Mouse (Mus musculus) CD4-positive, CD25-positive, alpha-beta regulatory T cell, adult 4 months (primary cell): ENCODE data around the gene Iqcf1. TPM values are rescaled to one million over a fixed set of nuclear protein-coding genes. Genes with fewer than 3 reads are reported as not detected.
"Not testable (repeated sequence)": the region's sequence is repeated elsewhere in the genome, so short reads cannot be mapped to it uniquely, and the experiment has no call there.

ENCODE experiments used
- ATAC-seq: one replicate; pipeline ENCODE4 v1.8.0; 2017
- polyA plus RNA-seq, 2 experiments: library from polyadenylated mRNA; unstranded; fragments of 100-300 nt; shearing (Covaris generic); gene quantifications; one replicate each; pipeline ENCODE4 v1.2.1; 2017

The Iqcf1 gene
- polyA plus RNA-seq, 2 experiments from 2014 or later = not detected

DNA sequence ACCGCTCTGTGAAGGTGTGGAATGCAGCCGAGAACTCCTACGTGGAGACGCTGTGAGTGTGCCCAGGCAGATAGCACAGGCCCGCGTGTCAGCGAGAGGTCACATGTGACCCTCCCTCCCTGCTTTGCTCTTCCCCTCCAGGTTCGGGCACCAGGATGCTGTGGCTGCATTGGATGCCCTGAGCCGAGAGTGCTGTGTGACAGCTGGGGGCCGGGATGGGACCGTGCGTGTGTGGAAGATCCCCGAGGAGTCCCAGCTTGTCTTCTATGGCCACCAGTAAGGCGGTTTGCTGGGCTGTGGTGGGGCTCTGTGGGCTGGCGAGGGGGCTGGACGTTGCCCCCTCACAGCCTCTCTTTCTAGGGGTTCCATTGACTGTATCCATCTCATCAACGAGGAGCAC lies 16.2 kb upstream of the Iqcf1 start:
- no peak for ATAC-seq

DNA sequence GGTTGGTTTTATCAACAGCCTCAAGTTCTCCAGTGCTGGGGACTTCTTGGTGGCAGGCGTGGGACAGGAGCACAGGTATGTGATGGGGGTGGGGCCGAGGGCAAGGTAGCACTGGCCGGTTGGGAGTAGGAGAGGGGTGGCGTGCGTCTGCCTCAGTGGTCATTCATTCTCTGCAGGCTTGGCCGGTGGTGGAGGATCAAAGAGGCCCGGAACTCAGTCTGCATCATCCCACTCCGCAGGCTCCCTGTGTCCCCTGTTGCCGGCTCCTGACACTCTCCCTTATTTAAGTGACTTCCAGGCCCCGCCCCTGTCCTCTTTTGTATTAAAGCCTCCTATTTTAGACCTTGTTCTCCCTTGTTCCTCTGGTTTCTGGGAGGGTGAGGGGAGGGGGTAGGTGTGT lies 14.7 kb upstream of the Iqcf1 start:
- ATAC-seq = no peak

DNA sequence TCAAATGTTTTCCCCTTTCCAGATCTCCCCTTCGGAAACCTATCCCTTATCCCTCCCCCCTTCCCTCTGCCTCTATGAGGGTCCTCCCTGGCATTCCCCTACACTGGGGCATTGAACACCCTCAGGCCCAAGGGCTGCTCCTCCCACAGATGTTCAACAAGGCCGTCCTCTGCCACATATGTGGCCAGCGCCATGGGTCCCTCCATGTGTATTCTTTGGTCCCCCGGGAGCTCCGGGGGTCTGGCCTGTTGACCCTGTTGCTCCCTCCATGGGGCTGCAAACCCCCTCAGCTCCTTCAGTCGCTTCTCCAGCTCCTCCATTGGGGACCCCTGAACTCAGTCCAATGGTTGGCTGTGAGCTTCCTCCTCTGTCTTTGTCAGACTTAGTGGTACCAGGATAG lies 12.2 kb upstream of the Iqcf1 start:
- ATAC-seq = not testable (repeated sequence)

DNA sequence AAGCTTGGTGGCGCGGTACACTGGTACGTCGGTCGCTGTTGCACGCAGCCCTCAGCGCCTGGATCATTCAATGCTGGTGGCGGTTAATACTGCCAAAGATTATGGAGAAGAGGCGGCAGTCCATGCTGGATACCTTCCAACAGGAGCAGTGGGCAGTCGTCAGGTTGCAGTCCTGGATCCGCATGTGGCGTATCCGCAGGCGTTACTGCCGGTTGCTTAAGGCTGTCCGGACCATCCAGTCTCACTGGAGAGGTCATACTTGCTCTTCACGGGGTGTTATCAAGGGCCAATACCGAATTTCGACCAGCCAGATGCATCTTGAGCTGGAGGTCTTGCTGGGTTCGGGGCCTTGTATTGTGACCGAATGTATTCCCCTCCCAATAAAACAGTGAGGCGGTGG lies 2.1 kb downstream of the Iqcf1 start:
- no peak for ATAC-seq

DNA sequence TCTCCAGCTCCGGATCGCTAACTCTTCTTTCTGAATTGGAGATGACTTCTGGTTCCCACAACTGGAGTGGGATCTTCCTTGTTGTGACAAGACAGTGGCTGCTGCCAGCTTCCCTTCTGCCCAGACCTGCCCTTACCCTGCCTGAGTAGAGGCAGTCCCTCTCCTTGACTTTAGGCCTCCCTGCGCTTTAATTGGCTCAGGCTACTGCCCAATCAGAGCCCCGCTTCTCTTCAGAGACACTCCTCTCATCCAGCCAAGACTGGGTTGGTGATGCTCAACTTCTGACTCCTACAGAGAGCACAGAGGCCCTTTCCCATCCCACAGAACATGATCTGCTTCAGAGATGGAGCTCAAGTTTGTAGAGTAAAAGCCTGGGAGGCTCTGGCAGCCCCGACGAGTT lies 4.5 kb downstream of the Iqcf1 start:
- ATAC-seq = no peak

DNA sequence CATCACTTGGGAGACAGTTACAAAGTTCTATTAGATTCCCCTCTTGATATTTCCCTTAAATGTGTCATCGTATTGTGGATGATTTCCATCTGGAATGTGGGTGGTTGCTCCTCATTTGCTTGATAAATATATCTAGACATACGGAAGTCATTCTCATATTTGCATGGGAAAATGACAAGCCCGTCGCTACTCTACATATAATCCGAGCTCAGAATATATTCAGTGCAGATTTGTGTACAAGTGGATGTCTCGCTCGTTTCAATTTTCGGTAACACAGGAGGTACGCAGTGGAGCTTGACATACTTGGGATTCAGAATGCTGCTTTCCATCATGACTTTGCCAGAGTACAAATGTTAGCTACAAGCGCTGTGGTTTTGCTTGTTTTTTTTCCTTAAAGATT lies 9.6 kb downstream of the Iqcf1 start:
- no peak for ATAC-seq

DNA sequence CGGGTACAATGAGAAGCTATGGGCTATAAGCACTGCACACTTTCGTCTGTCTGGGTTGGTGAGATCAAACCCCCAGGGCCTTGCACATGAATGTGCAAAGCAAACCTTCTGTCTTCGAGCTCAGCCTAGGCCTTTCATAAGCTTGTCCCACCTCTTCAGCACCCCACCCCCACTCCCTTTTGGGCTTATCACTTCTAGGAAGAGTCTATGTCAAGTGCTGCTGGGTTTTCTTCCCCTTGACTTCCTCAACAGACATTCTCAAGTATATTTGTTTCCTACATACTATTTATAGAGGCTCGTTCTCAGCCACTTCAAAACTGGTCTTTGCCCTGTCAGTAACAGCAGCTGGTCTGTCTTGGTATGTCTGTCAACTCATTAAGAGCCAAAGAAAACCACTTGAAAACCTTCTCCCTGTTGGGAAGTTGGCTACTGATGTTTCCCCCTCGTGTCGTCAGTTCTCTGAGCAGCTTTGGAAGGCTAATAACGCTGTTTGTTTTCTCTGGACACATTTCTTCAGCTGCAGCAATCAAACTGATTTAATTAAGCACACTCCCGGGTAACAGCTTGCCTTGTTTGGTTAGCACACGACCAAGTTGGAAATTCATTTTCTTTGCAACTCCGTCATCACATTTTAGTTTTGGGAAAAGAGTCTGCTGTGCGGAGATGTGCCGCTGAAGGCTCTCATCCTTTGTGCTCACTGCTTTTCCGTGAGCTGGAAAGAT lies 13.1 kb downstream of the Iqcf1 start:
- ATAC-seq = no peak

DNA sequence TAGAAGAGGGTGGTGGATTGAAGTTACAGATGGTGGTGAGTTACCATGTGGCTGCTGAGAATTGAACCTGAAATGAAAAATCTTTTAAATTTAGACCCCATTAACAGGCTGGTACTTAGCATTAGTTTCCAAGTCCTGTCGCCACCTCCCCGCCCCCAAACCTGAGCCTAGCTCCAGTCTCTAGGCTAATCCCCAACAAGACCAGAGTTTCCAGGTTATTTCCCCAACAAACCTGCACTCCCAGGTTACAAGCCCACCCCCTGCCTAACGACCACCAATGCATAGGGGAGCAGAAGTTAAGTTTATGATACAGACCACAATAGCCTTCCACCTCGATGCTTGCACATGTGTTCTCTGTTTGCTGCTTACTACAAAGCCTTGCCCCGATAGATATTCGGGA lies 13.8 kb downstream of the Iqcf1 start:
- no peak for ATAC-seq

DNA sequence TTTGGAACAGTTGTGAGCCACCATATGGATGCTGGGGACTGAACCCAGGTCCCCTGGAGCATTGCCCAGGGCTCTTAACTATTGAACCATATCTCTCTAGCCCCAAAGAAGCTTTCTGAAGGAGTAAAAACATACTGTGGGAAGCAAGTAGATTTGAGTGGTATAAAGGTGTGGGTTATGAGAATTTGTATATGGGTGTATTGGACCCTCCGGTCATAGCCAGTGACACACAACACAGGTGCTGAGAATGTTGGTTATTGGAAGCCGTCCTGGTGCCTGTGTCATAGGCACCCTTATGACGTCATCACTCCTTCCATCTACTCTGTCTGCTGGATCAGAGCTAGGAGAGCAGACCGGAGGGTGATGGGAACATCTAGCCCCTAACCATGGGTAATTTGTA lies 14.5 kb downstream of the Iqcf1 start, which contains the start of gene Iqcf5:
Iqcf5 (plus strand) TSS at position 301 of the 400 bp plus-strand sequence.
- no peak for ATAC-seq

DNA sequence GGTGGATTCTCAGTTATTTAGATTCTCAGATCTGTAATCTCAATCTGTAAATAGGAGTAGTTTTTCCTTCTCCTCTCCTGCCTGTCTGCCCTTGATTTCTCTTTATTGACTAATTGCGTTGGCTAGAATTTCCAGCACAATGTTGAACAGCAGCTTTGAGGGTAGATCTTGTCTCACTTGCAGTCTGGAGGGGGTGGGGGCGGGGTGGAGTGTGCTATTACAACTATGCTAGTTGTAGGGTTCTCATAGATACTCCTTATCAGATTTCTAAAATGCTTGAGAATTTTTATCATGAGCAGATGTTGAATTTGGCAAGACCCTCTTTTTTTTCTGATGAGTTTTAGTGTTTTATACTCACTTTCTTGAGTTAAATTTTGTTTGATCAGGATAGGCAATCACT lies 19.7 kb downstream of the Iqcf1 start:
- no peak for ATAC-seq

DNA sequence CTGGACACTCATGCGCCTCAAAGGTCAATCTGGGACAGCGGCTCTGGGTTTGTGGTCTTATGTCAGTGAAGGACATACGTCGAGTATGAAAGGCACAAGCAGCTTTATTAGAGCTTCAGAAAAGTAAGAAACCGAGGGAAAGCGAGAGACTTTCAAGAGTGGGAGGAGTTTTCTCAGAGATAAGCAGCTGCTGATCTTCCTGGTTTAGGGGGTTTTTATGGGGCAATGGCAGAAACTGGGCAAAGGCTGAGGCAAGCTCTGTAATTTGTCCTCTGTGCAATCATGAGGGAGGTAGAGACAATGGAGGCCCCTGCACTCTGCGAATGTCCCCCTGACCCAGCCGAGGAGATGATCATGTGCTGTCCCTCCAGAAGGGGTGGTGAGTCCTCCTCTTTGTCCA lies 20.1 kb downstream of the Iqcf1 start:
- ATAC-seq = no peak

DNA sequence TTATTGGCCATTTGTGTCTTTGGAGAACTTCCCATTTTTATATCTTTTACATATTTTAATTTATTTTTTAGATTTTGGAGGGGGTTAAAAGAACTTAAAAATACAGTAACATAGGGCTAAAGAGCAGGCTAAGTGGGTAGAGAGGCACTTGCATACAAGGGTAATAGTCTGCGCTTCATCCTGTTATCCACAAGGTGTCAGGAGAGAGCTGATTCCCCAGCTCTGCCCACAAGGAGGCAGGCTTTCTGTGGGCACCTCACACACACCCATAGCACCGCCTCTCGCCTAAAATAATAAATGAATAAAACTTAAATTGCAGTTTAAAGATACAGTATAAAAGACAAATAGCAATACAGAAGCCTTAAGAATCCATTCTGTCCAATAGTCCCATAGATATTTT lies 32.1 kb downstream of the Iqcf1 start:
- peak; percentile 41 for ATAC-seq

DNA sequence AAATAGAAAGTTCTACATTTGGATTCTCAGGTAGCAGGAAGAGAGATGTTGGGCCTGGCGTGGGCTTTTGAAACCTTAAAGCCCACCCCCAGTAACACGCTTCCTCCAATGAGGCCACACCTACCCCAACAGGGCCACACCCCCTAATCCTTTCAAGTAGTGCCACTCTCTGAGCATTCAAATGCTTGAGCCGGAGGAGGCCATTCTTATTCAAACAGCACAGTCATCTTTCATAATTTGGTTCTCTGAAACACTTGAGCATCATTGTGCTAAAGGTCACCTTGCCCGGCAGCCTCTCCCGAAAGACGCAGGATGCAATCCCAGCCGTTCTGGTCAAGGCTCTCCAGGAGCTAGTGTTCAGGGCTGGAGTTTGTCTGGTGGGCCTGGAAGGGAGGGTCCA lies 34.5 kb downstream of the Iqcf1 start:
- ATAC-seq = no peak

DNA sequence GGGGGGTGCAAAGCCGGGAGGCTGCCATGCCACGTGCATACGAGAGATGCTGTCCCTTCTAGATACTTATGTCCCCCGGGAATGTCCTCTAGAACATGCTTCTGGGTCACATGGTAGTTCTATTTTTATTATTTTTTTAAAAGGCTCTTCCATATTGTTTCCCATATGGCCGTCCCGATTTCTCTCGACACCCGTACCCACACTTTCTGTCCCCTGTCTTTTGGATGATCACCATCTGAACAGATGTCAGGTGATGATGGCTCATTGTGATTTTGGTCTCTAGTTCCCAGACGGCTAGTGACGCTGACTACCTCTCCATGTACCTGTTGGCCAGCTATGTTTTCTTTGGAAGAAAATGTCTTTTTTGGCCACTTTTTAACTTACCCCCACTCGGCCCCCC lies 35.2 kb downstream of the Iqcf1 start:
- ATAC-seq = no peak

Other genes with a start within 250 kb of the Iqcf1 start
- 1 to 10 TPM; 2.3 to 8.0 TPM for gene Poc1a, start 218.9 kb upstream of the Iqcf1 start, polyA plus RNA-seq
- 10 to 100 TPM; 16.2 to 21.1 TPM for gene Dusp7, start 131.3 kb upstream of the Iqcf1 start, polyA plus RNA-seq
- gene Rpl29, start 70.5 kb upstream of the Iqcf1 start, polyA plus RNA-seq = 1,000 to 10,000 TPM; 1,164 to 1,338 TPM
- gene Acy1, start 61.6 kb upstream of the Iqcf1 start, polyA plus RNA-seq = 10 to 100 TPM; 11.6 to 12.2 TPM
- 10 to 100 TPM; 19.4 to 21.2 TPM for gene Abhd14b, start 52.5 kb upstream of the Iqcf1 start, polyA plus RNA-seq
- 10 to 100 TPM; 10.5 to 24.2 TPM for gene Abhd14a, start 52.3 kb upstream of the Iqcf1 start, polyA plus RNA-seq
- 1 to 10 TPM; 2.9 to 3.1 TPM for gene Pcbp4, start 46.7 kb upstream of the Iqcf1 start, polyA plus RNA-seq
- gene Gpr62, start 34.0 kb upstream of the Iqcf1 start, polyA plus RNA-seq = not detected
- gene Rrp9, start 24.0 kb upstream of the Iqcf1 start, polyA plus RNA-seq = 10 to 100 TPM; 35.4 to 37.4 TPM
- 10 to 100 TPM; 52.6 to 68.5 TPM for gene Parp3, start 23.0 kb upstream of the Iqcf1 start, polyA plus RNA-seq
- gene Iqcf5, start 14.6 kb downstream of the Iqcf1 start, polyA plus RNA-seq = not detected
- gene Iqcf3, start 61.7 kb downstream of the Iqcf1 start, polyA plus RNA-seq = not detected
- gene Iqcf4, start 71.0 kb downstream of the Iqcf1 start, polyA plus RNA-seq = not detected
- gene Iqcf6, start 126.6 kb downstream of the Iqcf1 start, polyA plus RNA-seq = not detected
- gene Grm2, start 156.1 kb downstream of the Iqcf1 start, polyA plus RNA-seq = not detected
- 10 to 100 TPM; 40.7 to 62.0 TPM for gene Tex264, start 186.0 kb downstream of the Iqcf1 start, polyA plus RNA-seq